In genomic region chr17:30611221-30612074, GRCm38 (mm10) we compare ENCODE assay signal across 8 mouse cellular contexts. TPM values are rescaled to one million over a fixed set of nuclear protein-coding genes. Genes with fewer than 3 reads are reported as not detected.
DNase-seq lines count a peak whose midpoint lies in the region; ATAC-seq and TF ChIP-seq lines count a peak whose summit lies in the region.

No protein-coding gene starts in this region.

- H3K9ac ChIP-seq in CH12.LX (ENCODE audit: insufficient read depth, low read depth) = peak overlapping the region; percentile 69
- peak overlapping the region; percentile 86 for H3K9ac ChIP-seq in forebrain, embryonic 11.5 days (ENCODE audit: low read length)
- peak overlapping the region; percentile 79 for H3K9ac ChIP-seq in limb, embryonic 15.5 days
- H3K9ac ChIP-seq in stomach, embryonic 15.5 days = peak overlapping the region; percentile 85

- peak overlapping the region; percentile 95 for H3K27ac ChIP-seq in heart, embryonic 10.5 days
- no peak overlapping the region for H3K27ac ChIP-seq in CH12.LX (ENCODE audit: insufficient read depth, low read depth)
- peak overlapping the region; percentile 7; the same call in 1 of the 2 replicates for H3K27ac ChIP-seq in forebrain, embryonic 11.5 days (ENCODE audit: low read depth, low read length)
- H3K27ac ChIP-seq in limb, embryonic 15.5 days = peak overlapping the region; percentile 89
- H3K27ac ChIP-seq in stomach, embryonic 15.5 days = peak overlapping the region; percentile 89

- DNase-seq in heart, embryonic 10.5 days (ENCODE audit: low spot score) = no peak
- DNase-seq in heart, postnatal 25 days (ENCODE audit: low spot score) = no peak
- peak; percentile 39 for DNase-seq in CH12.LX (ENCODE audit: extremely low read depth)
- DNase-seq in forebrain, embryonic 11.5 days (ENCODE audit: low spot score) = no peak
- no peak for DNase-seq in retina, embryonic 14.5 days (ENCODE audit: low spot score)
- DNase-seq in adrenal gland, postnatal 14 days = no peak

- H3K9me3 ChIP-seq in heart, embryonic 10.5 days = no peaks in the 10 kb centered on the region
- H3K9me3 ChIP-seq in CH12.LX (replicated peaks; ENCODE audit: low read length) = peaks cover 4% of the 10 kb centered on the region
- H3K9me3 ChIP-seq in forebrain, embryonic 11.5 days (ENCODE audit: control insufficient read depth, low read length) = no peaks in the 10 kb centered on the region
- no peaks in the 10 kb centered on the region for H3K9me3 ChIP-seq in limb, embryonic 15.5 days
- no peaks in the 10 kb centered on the region for H3K9me3 ChIP-seq in stomach, embryonic 15.5 days

- H3K4me1 ChIP-seq in heart, embryonic 10.5 days = peaks cover 32% of the 10 kb centered on the region
- peaks cover 7 to 45% of the 10 kb centered on the region in 2 experiments for H3K4me1 ChIP-seq in CH12.LX (ENCODE audit: control insufficient read depth in 1 of 2, insufficient read depth in 2 of 2)
- H3K4me1 ChIP-seq in forebrain, embryonic 11.5 days (replicated peaks; ENCODE audit: control insufficient read depth, insufficient read depth, low read length) = peaks cover 8% of the 10 kb centered on the region; the same call in 1 of the 2 replicates
- peaks cover 31% of the 10 kb centered on the region for H3K4me1 ChIP-seq in limb, embryonic 15.5 days
- 0 out of 2 replicates have a peak, but pooled peaks cover 12% of the 10 kb centered on the region for H3K4me1 ChIP-seq in stomach, embryonic 15.5 days

- H3K36me3 ChIP-seq in heart, embryonic 10.5 days = peaks cover 8% of the 10 kb centered on the region; the same call in 1 of the 2 replicates
- peaks cover 4 to 35% of the 10 kb centered on the region in 2 experiments for H3K36me3 ChIP-seq in CH12.LX (replicated peaks in 1 of 2; ENCODE audit: control insufficient read depth in 1 of 2, insufficient read depth in 1 of 2, low read length in 1 of 2)
- H3K36me3 ChIP-seq in forebrain, embryonic 11.5 days (ENCODE audit: control insufficient read depth, insufficient read depth, low read length) = no peaks in the 10 kb centered on the region
- no peaks in the 10 kb centered on the region for H3K36me3 ChIP-seq in limb, embryonic 15.5 days
- H3K36me3 ChIP-seq in stomach, embryonic 15.5 days = 0 out of 2 replicates have a peak, but pooled peaks cover 4% of the 10 kb centered on the region

- no peak for TF ChIP-seq POLR2A in CH12.LX (IDR thresholded peaks at IDR 0.05; ENCODE audit: low read depth, low read length)

- no peak for TF ChIP-seq RAD21 in CH12.LX (IDR thresholded peaks at IDR 0.05; ENCODE audit: low read depth, low read length)

- H3K4me2 ChIP-seq in CH12.LX (ENCODE audit: insufficient read depth, low read depth, poor library complexity, severe bottlenecking) = peak overlapping the region; percentile 96
- peak overlapping the region; percentile 60 for H3K4me2 ChIP-seq in forebrain, embryonic 11.5 days (ENCODE audit: low read depth, low read length, severe bottlenecking)
- H3K4me2 ChIP-seq in limb, embryonic 15.5 days = peak overlapping the region; percentile 51
- peak overlapping the region; percentile 56 for H3K4me2 ChIP-seq in stomach, embryonic 15.5 days

- TF ChIP-seq CTCF in CH12.LX (conservative IDR thresholded peaks at IDR 0.05 in 1 of 2, IDR thresholded peaks at IDR 0.05 in 1 of 2; ENCODE audit: low read depth in 2 of 2, low read length in 2 of 2) = no peak

- in situ Hi-C loops in CH12.LX (cut with MboI; ENCODE audit: low pct_ligation_motif_present, low pct_unique_long_range_greater_than_20kb, low sequenced_read_pairs) = no loop called here

- intact Hi-C loops in heart, postnatal 25 days (cut with DNase I) = loop anchor here (2.0 kb wide), 1 partner anchor 35 kb away; the partner anchor contains the start of gene Btbd9

- 25% methylated on average over 18 of the region's 18 CpGs for WGBS in heart, embryonic 10.5 days
- WGBS in forebrain, embryonic 11.5 days = 24% methylated on average over 18 of the region's 18 CpGs
- WGBS in limb, embryonic 15.5 days = 20% methylated on average over 18 of the region's 18 CpGs
- 21% methylated on average over 18 of the region's 18 CpGs for WGBS in stomach, embryonic 15.5 days

- no peak for ATAC-seq in forebrain, embryonic 11.5 days (replicated peaks; ENCODE audit: low FRiP score)
- ATAC-seq in limb, embryonic 15.5 days (ENCODE audit: insufficient number of reproducible peaks, low FRiP score, low TSS enrichment, low read depth) = no peak
- ATAC-seq in stomach, embryonic 15.5 days (ENCODE audit: insufficient read depth, low FRiP score, low read depth) = no peak

- TF ChIP-seq EP300 in CH12.LX (IDR thresholded peaks at IDR 0.05; ENCODE audit: low read length) = no peak

- H3K4me3 ChIP-seq in heart, embryonic 10.5 days = peak overlapping the region; percentile 79
- H3K4me3 ChIP-seq in CH12.LX (replicated peaks in 1 of 3; ENCODE audit: low read depth in 2 of 3, low read length in 2 of 3, poor library complexity in 1 of 3) = peak overlapping the region; percentile 57 to 70 (median 69)
- H3K4me3 ChIP-seq in forebrain, embryonic 11.5 days (ENCODE audit: low read depth, low read length) = peak overlapping the region; percentile 61
- peak overlapping the region; percentile 72 for H3K4me3 ChIP-seq in limb, embryonic 15.5 days
- H3K4me3 ChIP-seq in stomach, embryonic 15.5 days (replicated peaks) = peak overlapping the region; percentile 75

- peaks cover 24% of the 10 kb centered on the region for H3K79me2 ChIP-seq in CH12.LX (replicated peaks; ENCODE audit: control insufficient read depth, extremely low read depth, insufficient read depth, poor library complexity, severe bottlenecking)

- no peaks in the 10 kb centered on the region for H3K27me3 ChIP-seq in heart, embryonic 10.5 days (ENCODE audit: insufficient read depth, poor library complexity, severe bottlenecking)
- H3K27me3 ChIP-seq in CH12.LX (replicated peaks) = no peaks in the 10 kb centered on the region
- H3K27me3 ChIP-seq in forebrain, embryonic 11.5 days (ENCODE audit: control insufficient read depth, insufficient read depth, low read length) = no peaks in the 10 kb centered on the region
- no peaks in the 10 kb centered on the region for H3K27me3 ChIP-seq in limb, embryonic 15.5 days
- no peaks in the 10 kb centered on the region for H3K27me3 ChIP-seq in stomach, embryonic 15.5 days (replicated peaks)

- dilution Hi-C loops in CH12.LX (cut with MboI; ENCODE audit: extremely low pct_ligation_motif_present, extremely low pct_unique_long_range_greater_than_20kb, low sequenced_read_pairs) = no loop called here

TF ChIP-seq in CH12.LX, 34 proteins besides CTCF, POLR2A, EP300 and RAD21:
- TF ChIP-seq TBP (conservative IDR thresholded peaks at IDR 0.05; ENCODE audit: low read depth, low read length) (no peak), CHD1 (IDR thresholded peaks at IDR 0.05; ENCODE audit: low read depth, low read length) (0 out of 2 replicates have a peak, but pooled peaks have one; percentile 63), E2F4 (IDR thresholded peaks at IDR 0.05; ENCODE audit: insufficient replicate concordance, low read depth, low read length) (no peak)

RNA-seq across cellular contexts. Expression of gene Dnah8, which starts 12.7 kb away (rescaled TPM):
- polyA plus RNA-seq in heart, embryonic 10.5 days (2016; fragmentation: Nextera tagmentation; extraction: Ambion mirVana) = 3.0 and 3.4 TPM in 2 replicates
- total RNA-seq in heart, postnatal 25 days (2021) = 1 to 10 TPM in 1 of 2 experiments, under 1 TPM in 1; 0.50 to 1.2 TPM
- total RNA-seq in CH12.LX (2012; rRNA removed) = not detected in 2 replicates
- total RNA-seq in CH12.LX (2014; rRNA removed) = 0.09 and 0.43 TPM in 2 replicates
- polyA plus RNA-seq in CH12.LX (2012; ENCODE audit: insufficient read length, low read depth) = 0.55 and 0.99 TPM in 2 replicates
- 0.76 and 2.5 TPM in 2 replicates for polyA plus RNA-seq in forebrain, embryonic 11.5 days (2014; fragmentation: Nextera tagmentation; extraction: Ambion mirVana)
- 1.3 and 1.4 TPM in 2 replicates for polyA plus RNA-seq in limb, embryonic 15.5 days (2015; fragmentation: Nextera tagmentation; extraction: Ambion mirVana)
- polyA plus RNA-seq in stomach, embryonic 15.5 days (2015; fragmentation: Nextera tagmentation; extraction: Ambion mirVana) = 0.89 and 1.0 TPM in 2 replicates
- 1.3 and 2.7 TPM in 2 replicates for total RNA-seq in adrenal gland, postnatal 14 days (2021)

RNA-seq across cellular contexts. Expression of gene Glo1, which starts 15.2 kb away (rescaled TPM):
- polyA plus RNA-seq in heart, embryonic 10.5 days (2016; fragmentation: Nextera tagmentation; extraction: Ambion mirVana) = 219 and 228 TPM in 2 replicates
- total RNA-seq in heart, postnatal 25 days (2021) = 100 to 1,000 TPM; 141 to 164 TPM
- total RNA-seq in CH12.LX (2012; rRNA removed) = 143 and 155 TPM in 2 replicates
- total RNA-seq in CH12.LX (2014; rRNA removed) = 283 and 307 TPM in 2 replicates
- polyA plus RNA-seq in CH12.LX (2012; ENCODE audit: insufficient read length, low read depth) = 170 and 194 TPM in 2 replicates
- 264 and 288 TPM in 2 replicates for polyA plus RNA-seq in forebrain, embryonic 11.5 days (2014; fragmentation: Nextera tagmentation; extraction: Ambion mirVana)
- 186 TPM in 2 replicates for polyA plus RNA-seq in limb, embryonic 15.5 days (2015; fragmentation: Nextera tagmentation; extraction: Ambion mirVana)
- 216 and 221 TPM in 2 replicates for polyA plus RNA-seq in stomach, embryonic 15.5 days (2015; fragmentation: Nextera tagmentation; extraction: Ambion mirVana)
- 105 and 123 TPM in 2 replicates for total RNA-seq in adrenal gland, postnatal 14 days (2021)

RNA-seq across cellular contexts. Expression of gene Btbd9, which starts 35.2 kb away (rescaled TPM):
- 47.7 and 59.8 TPM in 2 replicates for polyA plus RNA-seq in heart, embryonic 10.5 days (2016; fragmentation: Nextera tagmentation; extraction: Ambion mirVana)
- 10 to 100 TPM; 17.9 to 20.5 TPM for total RNA-seq in heart, postnatal 25 days (2021)
- total RNA-seq in CH12.LX (2012; rRNA removed) (16.6 and 19.3 TPM in 2 replicates), CH12.LX (2014; rRNA removed) (18.6 and 25.4 TPM in 2 replicates)
- 20.0 and 22.3 TPM in 2 replicates for polyA plus RNA-seq in CH12.LX (2012; ENCODE audit: insufficient read length, low read depth)
- polyA plus RNA-seq in forebrain, embryonic 11.5 days (2014; fragmentation: Nextera tagmentation; extraction: Ambion mirVana) = 63.4 and 63.9 TPM in 2 replicates
- polyA plus RNA-seq in limb, embryonic 15.5 days (2015; fragmentation: Nextera tagmentation; extraction: Ambion mirVana) = 54.5 and 55.0 TPM in 2 replicates
- polyA plus RNA-seq in stomach, embryonic 15.5 days (2015; fragmentation: Nextera tagmentation; extraction: Ambion mirVana) = 56.0 TPM in 2 replicates
- 35.9 and 36.9 TPM in 2 replicates for total RNA-seq in adrenal gland, postnatal 14 days (2021)
